Mouse (Mus musculus): ENCODE measurements at regions not wholly inside any gene's neighbourhood (a gene's known extent, or its start where the extent isn't known, plus 50 kb on each side); places are given as distances from the start of the nearest gene placed in this dataset.
A peak's percentile ranks its signal among the peaks of the same experiment; 100 is the strongest.

GRCm38 (mm10) chr15:103627085-103627484, 62.2 kb upstream of the Glycam1 start:
- intact Hi-C loops (cut with DNase I) = no loop called here
- DNase-seq (ENCODE audit: low spot score in 2 of 2) = peak in 1 of 2 experiments; percentile 16
